Mouse (Mus musculus): Measurements from ENCODE around the gene Taf5l.
A peak's percentile ranks its signal among the peaks of the same experiment; 100 is the strongest.

Taf5l gene

DNA sequence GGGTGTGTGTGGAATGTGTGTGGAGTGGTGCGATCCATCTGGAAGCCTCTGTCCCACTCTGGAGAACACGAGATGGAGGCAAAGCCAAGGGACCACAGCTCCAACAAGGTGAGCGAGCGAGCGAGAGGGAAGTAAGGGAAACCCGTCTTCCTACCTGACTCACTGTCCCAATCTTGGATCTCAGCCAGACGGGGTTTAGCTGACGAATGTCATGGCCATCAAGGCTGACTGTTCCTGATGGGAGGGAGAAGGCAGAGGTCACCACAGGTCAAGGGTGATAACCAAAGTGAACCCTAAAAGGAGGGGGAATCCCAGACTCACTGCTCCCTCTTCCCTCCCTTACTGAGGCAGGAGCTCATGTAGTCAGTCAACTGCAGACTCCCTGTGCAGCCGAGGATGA, 61.1 kb downstream of the Taf5l start:
- no peak for DNase-seq (ENCODE audit: low spot score)

DNA sequence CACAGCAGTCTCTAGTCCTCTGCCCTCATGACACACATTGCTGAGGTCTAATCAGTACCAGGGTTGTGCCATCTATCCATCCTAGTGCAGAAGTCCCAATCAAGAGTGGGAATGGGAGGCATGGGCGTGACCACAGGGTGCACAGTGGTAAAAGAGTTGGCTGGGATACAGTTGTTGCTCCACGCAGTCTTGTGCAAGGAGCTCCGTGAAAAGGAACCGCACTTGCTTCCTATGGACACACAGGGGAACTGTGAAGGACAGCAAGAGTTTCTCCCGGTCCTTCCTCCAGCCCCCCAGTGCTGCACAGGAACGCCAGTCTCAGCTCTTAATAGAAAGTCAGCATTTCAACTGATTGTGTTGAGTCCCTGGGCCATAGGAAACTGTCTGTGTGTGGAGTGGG, 61.7 kb downstream of the Taf5l start:
- no peak for DNase-seq (ENCODE audit: low spot score)

DNA sequence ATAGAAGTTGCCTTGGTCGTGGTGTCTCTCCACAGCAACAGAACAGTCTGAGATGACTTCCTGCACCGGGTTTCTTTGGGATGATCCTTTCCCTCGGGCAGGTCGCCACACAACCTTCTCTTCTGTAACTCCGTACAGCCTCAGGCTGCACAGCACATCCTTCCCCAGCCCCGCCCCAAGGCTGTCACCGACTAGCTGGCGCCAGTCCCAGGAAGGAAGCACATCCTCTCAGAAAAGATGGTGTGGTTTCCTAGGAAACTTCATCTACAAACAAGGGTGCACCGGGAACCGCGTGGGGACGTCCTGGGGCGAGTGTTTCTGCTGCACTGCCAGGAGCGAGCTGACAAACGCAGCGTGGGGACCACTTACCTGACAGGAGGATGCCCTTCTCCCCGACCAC, 63.1 kb downstream of the Taf5l start:
- DNase-seq (ENCODE audit: low spot score), result no peak

DNA sequence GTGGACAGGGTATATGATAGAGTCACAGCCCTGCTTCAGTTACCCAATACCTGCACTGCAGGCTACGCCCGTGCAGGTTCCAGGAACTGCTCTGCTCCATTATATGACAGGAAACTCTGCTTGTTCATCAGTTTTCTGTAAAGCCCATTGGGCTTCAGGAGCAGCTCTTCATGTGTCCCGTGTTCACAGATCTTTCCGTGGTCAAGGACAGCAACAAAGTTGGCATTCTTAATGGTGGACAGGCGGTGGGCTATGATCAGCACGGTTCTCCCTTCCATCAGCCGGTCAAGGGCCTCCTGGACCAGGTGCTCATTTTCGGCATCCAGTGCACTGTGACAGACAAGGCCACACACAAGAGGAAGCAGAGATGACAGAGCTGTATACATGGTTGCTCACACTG, 67.0 kb downstream of the Taf5l start:
- no peak for DNase-seq (ENCODE audit: low spot score)

DNA sequence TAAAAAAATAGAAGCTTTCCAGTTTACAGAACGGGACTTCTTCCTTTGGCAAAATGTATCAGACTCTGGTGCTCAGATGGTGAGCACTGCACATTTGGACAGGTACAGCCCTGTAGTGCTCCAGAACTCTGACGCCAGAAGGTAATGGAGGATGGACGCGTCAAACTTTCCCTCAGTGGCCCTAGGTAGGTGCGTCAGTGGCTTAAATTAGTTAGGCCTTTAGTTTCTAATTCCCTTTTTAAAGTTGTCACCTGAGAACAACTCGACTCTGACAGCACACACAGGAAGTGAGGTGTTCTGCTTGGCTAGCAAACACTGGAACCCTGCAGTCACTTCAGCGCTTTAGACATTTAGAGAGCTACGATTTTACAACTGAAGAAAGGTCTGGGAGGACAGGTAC, 67.5 kb downstream of the Taf5l start:
- no peak for DNase-seq (ENCODE audit: low spot score)

DNA sequence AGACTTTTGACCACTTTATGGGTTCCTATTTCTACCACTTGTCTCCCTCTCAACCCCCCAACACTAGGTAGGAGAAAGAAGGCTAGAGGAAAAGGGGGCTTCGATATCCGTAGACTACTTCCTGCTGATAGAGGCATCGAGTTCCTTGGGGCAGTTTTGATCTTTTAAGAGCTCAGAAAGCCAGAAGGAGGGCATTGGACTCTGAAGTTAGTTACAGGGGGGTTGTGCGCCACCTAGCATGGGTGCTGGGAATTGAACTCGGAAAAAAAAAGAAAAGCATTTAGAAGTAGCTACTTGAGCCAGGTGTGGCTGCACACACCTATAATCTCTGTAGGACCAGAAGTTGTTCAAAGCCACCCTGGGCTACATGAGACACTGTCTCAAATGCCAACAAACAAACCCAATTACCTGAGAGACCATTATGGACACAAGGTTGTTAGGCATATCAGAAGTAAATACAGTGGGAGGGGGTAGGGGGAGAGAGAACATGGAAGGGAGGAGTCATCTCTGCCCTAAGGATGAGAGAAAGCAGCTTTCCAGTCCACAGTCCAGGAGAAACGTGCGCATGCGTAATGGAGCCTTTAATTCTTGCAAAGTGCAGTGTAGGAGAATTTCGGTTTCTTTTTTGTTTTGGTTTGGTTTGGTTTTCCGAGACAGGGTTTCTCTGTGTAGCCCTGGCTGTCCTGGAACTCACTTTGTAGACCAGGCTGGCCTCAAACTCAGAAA, 71.0 kb downstream of the Taf5l start:
- peak; percentile 39 for DNase-seq (ENCODE audit: low spot score)

DNA sequence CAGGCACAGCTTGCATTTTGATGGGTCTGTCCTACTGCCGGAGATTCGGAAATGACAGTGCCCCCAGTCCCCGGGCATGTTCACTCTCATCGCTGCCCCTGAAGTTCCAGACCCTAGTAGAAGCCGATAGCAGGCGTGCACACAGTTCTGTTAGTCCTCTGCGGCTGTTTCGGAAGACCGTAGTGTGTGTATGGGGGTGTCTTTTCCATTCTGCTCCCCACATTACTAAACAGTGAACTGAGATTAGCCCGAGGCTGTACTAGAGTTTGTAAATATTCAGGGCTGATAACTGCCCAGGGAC, 71.6 kb downstream of the Taf5l start:
- no peak for DNase-seq (ENCODE audit: low spot score)

DNA sequence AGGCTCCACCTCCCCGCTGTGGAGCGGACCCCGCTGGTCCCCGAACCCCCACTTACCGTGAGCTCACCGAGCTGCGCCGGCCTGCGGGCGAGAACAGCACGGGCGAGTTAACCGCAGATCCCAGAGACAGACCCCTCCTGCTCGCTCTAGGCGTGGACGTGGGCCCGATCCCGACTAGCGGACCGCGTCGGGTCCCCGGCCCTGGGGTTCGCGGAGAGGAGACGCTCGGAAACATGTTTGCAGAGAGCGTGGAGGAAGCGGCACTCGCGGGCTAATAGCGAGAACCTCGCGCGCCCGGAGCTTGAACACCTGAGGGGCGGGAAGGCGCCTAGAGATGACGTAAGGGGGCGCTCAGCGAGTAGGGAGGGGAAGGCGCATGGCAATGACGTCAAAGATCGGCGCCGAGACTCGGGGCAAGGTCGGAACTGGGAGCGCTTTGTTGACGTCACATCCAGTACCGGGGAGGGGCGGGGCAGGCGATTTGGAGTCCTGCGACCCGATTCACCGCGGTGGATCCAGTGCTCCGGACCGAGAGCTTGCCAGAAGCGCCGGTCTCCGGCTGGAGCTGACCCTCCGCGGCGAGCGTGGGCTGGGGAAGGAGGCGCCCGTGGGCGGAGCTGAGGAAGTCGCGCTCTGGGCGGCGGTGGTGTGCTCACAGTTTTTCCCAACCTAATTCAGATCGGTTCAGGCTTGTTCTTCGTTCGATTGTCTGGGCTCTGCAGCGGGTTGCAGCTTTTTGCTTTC, 72.1 kb downstream of the Taf5l start, which contains the start of gene Nup133:
Nup133 (minus strand) TSS at position 324 of the 744 bp plus-strand sequence.
- DNase-seq (ENCODE audit: low spot score), result peak; percentile 99
